Mouse (Mus musculus) liver, embryonic 14.5 days (tissue): ENCODE results near the gene Crtac1.

ENCODE experiments used
- CTCF ChIP-seq: IDR thresholded peaks from 2 replicates; pipeline ENCODE4 v1.5.1; 2016; ENCODE audit warnings: antibody characterized with exemption, low read depth, control low read depth
- EP300 ChIP-seq: IDR thresholded peaks from 2 replicates; pipeline ENCODE4 v1.6.1; 2016; ENCODE audit warnings: antibody characterized with exemption, low read depth

- TF ChIP-seq CTCF (no peak), EP300 (no peak)
These were observed 41.2 kb upstream of the Crtac1 start for GRCm38 (mm10) chr19:42472831-42473230.
